Mouse (Mus musculus) G1E (cell line): ENCODE data around the gene Otop3. TPM values are rescaled to one million over a fixed set of nuclear protein-coding genes. Genes with fewer than 3 reads are reported as not detected.

Experiments
- ATAC-seq: 2 replicates; pipeline ENCODE4 v1.8.0; 2016; ENCODE audit warnings: mild to moderate bottlenecking; ENCODE audit not compliant: insufficient number of reproducible peaks, poor library complexity, low FRiP score, severe bottlenecking; ENCODE audit errors: extremely low read depth
- DNase-seq: peaks from one replicate; pipeline ENCODE4 v3.0.0; 2012; ENCODE audit warnings: low spot score
- H3K27me3 ChIP-seq: 2 replicates; pipeline ENCODE4 v1.6.1; 2012; ENCODE audit warnings: mild to moderate bottlenecking, low read length, inconsistent platforms; ENCODE audit not compliant: insufficient read depth
- H3K36me3 ChIP-seq: replicated peaks from 2 replicates; pipeline ENCODE3; 2012; ENCODE audit warnings: mild to moderate bottlenecking, inconsistent platforms
- H3K4me1 ChIP-seq: 2 replicates; pipeline ENCODE4 v1.6.1; 2012; ENCODE audit warnings: low read depth, low read length, inconsistent platforms, mixed read lengths; ENCODE audit not compliant: insufficient read depth
- H3K4me3 ChIP-seq: 2 replicates; pipeline ENCODE4 v1.5.1; 2012; ENCODE audit warnings: low read depth, mild to moderate bottlenecking, inconsistent platforms, low read length, moderate library complexity, mixed read lengths
- H3K9me3 ChIP-seq: replicated peaks from 2 replicates; pipeline ENCODE4 v1.6.1; 2012; ENCODE audit warnings: inconsistent platforms
- CTCF ChIP-seq: IDR thresholded peaks from 2 replicates; pipeline ENCODE4 v1.5.1; 2012; ENCODE audit warnings: low read depth, low read length, inconsistent platforms, mixed read lengths
- GATA1 ChIP-seq: IDR thresholded peaks from 2 replicates; pipeline ENCODE4 v1.6.1; 2012; ENCODE audit warnings: borderline replicate concordance, low read length, inconsistent platforms, mixed read lengths
- GATA2 ChIP-seq: IDR thresholded peaks from 2 replicates; pipeline ENCODE4 v1.6.1; 2012; ENCODE audit warnings: low read depth, low read length, inconsistent platforms, borderline replicate concordance
- POLR2AphosphoS5 ChIP-seq: IDR thresholded peaks from 2 replicates; pipeline ENCODE4 v1.6.1; 2012; ENCODE audit warnings: low read depth, low read length, inconsistent platforms; ENCODE audit not compliant: insufficient replicate concordance
- TAL1 ChIP-seq: conservative IDR thresholded peaks from 2 replicates; pipeline ENCODE4 v1.6.1; 2012; ENCODE audit warnings: low read depth, low read length, inconsistent platforms, mixed read lengths
- polyA plus RNA-seq: library from polyadenylated mRNA; stranded (reverse); fragments of >175 nt; gene quantifications from 2 replicates; pipeline ENCODE4 v1.2.3, GENCODE M21; 2012
- total RNA-seq, 2 experiments: library from RNA; stranded (forward) in 1 of 2; stranded (reverse) in 1 of 2; fragments of 200-1000 nt in 1 of 2; fragments of >200 nt in 1 of 2; fragmentation: Nextera tagmentation in 1 of 2; gene quantifications; 2 replicates each; pipeline ENCODE4 v1.2.3; 2014 to 2017

Otop3 gene
- total and polyA plus RNA-seq, 3 experiments, result not detected

DNA sequence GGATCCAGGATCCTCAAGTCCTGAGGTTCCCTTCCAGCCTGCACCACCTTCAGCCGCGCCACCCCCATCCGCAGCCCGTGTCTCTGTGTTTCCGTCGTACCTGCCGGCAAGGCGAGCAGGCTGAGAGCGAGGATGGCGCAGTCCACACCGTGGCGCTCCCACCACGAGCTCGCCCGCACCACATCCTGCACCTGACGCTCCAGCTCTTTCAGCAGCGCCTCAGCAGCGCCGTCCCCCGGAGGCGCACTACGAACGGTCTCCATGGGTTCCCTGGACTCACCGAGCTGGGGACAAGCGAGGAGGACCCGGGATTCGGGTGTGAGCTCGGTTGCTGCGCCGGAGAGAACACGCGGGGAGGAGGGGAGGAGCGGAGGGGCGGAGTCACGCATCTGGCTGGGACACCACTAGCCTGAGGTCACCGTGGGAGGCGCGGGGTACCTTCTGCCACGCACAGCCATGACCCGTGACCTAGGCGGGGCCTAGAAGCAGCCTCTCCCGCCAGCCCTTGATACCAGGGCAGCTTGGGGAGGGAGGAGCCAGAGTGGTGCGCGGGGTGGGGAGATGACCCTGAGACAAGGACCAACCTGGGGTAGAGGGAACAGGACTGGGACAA lies 37.2 kb upstream of the Otop3 start, which contains the start of gene Fads6:
TSS of gene Fads6 (minus strand) at position 450 of the 613 bp plus-strand sequence.
- Histone ChIP-seq H3K4me3 (peak within 1 kb of the TSS; percentile 11), H3K9me3 (0 out of 2 replicates have a peak, but pooled peaks cover 2% of the 10 kb centered on the region), H3K36me3 (no peaks in the 10 kb centered on the region), H3K27me3 (peaks cover 34% of the 10 kb centered on the region), H3K4me1 (peaks cover 4% of the 10 kb centered on the region; the same call in 1 of the 2 replicates)
- no peak for TF ChIP-seq POLR2AphosphoS5
- DNase-seq (no peak), ATAC-seq (no peak)

DNA sequence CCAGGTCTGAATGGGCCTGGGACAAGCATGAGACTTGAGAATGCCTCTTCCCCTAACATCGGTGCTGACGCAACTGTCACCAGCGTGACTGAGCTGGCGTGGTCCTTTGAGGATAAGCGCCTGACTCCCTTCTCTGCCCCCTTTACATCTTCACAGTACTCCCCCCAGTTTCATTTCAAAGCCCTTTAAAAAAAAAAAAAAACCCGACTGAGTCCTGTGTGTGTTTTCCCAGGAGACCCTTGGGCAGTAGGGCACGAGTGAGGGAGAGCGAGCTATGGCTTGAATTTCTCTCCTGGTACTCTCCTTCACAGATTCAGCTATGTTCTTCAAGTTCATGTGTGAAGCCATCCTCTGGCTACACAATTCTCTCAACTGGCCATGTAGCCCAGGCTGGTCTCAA lies 36.4 kb upstream of the Otop3 start:
- no peak for ATAC-seq
- Histone ChIP-seq H3K4me1 (peaks cover 4% of the 10 kb centered on the region; the same call in 1 of the 2 replicates), H3K4me3 (no peak overlapping the region), H3K36me3 (no peaks in the 10 kb centered on the region), H3K9me3 (0 out of 2 replicates have a peak, but pooled peaks cover 2% of the 10 kb centered on the region), H3K27me3 (peaks cover 32% of the 10 kb centered on the region)
- no peak for TF ChIP-seq POLR2AphosphoS5
- no peak for TF ChIP-seq GATA1
- TF ChIP-seq TAL1, result no peak
- no peak for TF ChIP-seq GATA2
- no peak for TF ChIP-seq CTCF
- no peak for DNase-seq

DNA sequence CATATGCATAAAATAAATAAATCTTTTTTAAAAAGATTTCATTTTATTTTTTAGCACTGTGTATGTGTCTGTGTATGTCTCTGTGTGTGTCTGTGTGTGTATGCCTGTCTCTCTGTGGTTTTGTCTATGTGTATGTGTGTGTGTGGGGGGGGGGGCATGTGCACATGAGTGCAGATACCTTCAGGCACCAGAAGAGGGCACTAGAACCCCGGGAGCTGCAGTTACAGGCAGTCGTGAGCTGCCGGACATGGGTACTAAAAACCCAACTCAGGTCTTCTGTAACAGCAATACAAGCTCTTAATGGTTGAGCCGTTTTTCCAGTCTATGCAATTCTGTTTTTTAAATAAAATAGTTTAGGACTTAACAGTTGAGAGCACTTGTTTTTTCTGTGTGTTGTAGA lies 33.8 kb upstream of the Otop3 start:
- no peak overlapping the region for H3K4me3 ChIP-seq
- TF ChIP-seq POLR2AphosphoS5 (no peak), GATA1 (no peak), TAL1 (no peak), CTCF (no peak), GATA2 (no peak)
- no peak for DNase-seq
- H3K36me3 ChIP-seq, result no peaks in the 10 kb centered on the region
- peaks cover 33% of the 10 kb centered on the region for H3K27me3 ChIP-seq
- H3K9me3 ChIP-seq, result 0 out of 2 replicates have a peak, but pooled peaks cover 2% of the 10 kb centered on the region
- H3K4me1 ChIP-seq, result peaks cover 4% of the 10 kb centered on the region; the same call in 1 of the 2 replicates
- no peak for ATAC-seq

DNA sequence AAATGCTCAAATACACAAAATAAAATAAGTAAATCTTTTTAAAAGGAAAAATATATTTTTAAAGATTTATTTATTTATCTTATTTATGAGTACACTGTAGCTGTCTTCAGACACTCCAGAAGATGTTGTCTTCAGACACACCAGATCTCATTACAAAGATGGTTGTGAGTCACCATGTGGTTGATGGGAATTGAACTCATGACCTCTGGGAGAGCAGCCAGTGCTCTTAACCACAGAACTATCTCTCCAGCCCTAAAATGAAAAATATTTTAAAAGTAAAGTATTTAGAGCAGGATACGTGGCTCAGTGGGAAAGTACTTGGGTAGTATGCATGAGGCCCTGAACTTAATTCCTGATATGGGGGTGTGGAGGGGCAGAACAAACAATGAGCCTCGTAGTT lies 33.2 kb upstream of the Otop3 start:
- Histone ChIP-seq H3K4me1 (peaks cover 4% of the 10 kb centered on the region; the same call in 1 of the 2 replicates), H3K4me3 (no peak overlapping the region), H3K9me3 (0 out of 2 replicates have a peak, but pooled peaks cover 2% of the 10 kb centered on the region), H3K36me3 (no peaks in the 10 kb centered on the region), H3K27me3 (peaks cover 31% of the 10 kb centered on the region)
- ATAC-seq, result no peak
- no peak for TF ChIP-seq TAL1
- TF ChIP-seq CTCF, result no peak
- TF ChIP-seq GATA2, result no peak
- DNase-seq, result no peak

DNA sequence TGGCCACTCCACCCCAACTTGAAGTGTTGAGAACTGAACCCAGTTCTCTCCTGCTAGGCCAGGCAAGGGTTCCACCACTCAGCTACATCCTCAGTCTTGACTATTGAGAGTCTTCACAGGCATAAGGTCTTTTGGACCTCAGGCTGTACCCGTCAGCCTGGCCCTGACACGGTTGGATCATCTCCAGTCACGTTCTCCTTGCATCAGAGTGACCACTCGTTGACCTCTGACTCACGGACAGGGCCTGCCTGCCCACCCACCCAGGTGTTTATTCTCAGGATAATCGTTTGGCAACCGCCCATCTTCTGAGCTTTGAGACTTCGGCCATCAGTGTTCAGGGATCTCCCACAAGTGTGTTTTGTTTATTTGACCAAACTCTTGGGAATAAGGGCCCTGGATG lies 31.4 kb upstream of the Otop3 start:
- ATAC-seq, result no peak
- Histone ChIP-seq H3K9me3 (0 out of 2 replicates have a peak, but pooled peaks cover 2% of the 10 kb centered on the region), H3K36me3 (no peaks in the 10 kb centered on the region), H3K4me3 (no peak overlapping the region), H3K27me3 (peaks cover 30% of the 10 kb centered on the region), H3K4me1 (no peaks in the 10 kb centered on the region)
- no peak for DNase-seq
- no peak for TF ChIP-seq GATA1
- no peak for TF ChIP-seq POLR2AphosphoS5
- TF ChIP-seq GATA2, result no peak
- TF ChIP-seq CTCF, result no peak
- no peak for TF ChIP-seq TAL1

DNA sequence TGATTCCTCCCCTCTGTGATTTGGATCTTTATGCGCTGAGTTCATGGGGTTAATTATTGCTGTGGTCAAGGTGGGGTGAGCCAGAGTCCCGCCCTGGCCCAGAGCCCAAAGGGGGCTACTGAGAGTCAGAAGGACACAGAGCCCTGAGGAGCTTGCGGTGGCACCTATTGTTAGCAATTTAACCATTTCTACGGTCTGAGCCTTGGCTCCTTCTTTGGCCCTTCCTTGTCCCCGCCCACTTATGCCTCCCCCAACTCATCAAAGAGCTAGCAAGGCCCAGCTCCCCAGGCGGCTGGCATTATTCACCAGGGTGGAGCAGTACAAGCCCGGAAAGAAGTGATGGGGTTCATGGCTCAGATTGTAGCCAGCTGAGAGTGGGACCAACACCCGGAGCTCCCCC lies 27.7 kb upstream of the Otop3 start, which contains the start of gene Otop2:
TSS of gene Otop2 (plus strand) at position 301 of the 400 bp plus-strand sequence.
- H3K27me3 ChIP-seq, result peaks cover 33% of the 10 kb centered on the region
- H3K9me3 ChIP-seq, result no peaks in the 10 kb centered on the region
- DNase-seq, result no peak
- no peak within 1 kb of the TSS for H3K4me3 ChIP-seq
- ATAC-seq, result no peak
- TF ChIP-seq TAL1, result no peak
- no peak for TF ChIP-seq POLR2AphosphoS5
- no peak for TF ChIP-seq GATA1
- no peak for TF ChIP-seq GATA2
- no peak for TF ChIP-seq CTCF
- H3K36me3 ChIP-seq, result no peaks in the 10 kb centered on the region
- no peaks in the 10 kb centered on the region for H3K4me1 ChIP-seq

DNA sequence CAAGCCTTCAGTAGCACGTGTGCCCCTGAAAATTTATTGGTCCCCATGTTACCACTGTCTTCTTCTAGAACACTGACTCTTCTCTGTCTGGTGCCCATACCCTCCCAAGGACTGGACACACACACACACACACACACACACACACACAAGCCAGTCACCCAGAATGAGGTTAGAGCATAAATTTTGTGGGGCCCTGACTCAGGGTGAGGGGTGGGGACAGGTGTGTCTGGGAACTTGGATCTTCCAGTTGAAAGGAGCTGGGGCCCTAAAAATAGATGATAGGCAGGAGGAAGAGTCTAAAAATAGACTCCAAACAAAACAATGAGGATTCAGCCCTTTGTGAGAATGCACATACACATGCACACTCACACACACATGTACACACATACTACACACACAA lies 25.8 kb upstream of the Otop3 start:
- DNase-seq (no peak), ATAC-seq (no peak)
- Histone ChIP-seq H3K27me3 (peaks cover 31% of the 10 kb centered on the region), H3K36me3 (no peaks in the 10 kb centered on the region), H3K9me3 (no peaks in the 10 kb centered on the region), H3K4me3 (no peak overlapping the region), H3K4me1 (no peaks in the 10 kb centered on the region)
- TF ChIP-seq GATA2 (no peak), GATA1 (no peak), CTCF (no peak), POLR2AphosphoS5 (no peak), TAL1 (no peak)
